Mouse (Mus musculus) effector memory CD4-positive, alpha-beta T cell, adult 5 months (primary cell): ENCODE data around the gene Col12a1. TPM values are rescaled to one million over a fixed set of nuclear protein-coding genes. Genes with fewer than 3 reads are reported as not detected.

ENCODE experiments used
- polyA plus RNA-seq: library from polyadenylated mRNA; unstranded; fragments of 100-300 nt; shearing (Covaris generic); gene quantifications from one replicate; pipeline ENCODE4 v1.2.1, GENCODE M21; 2017

Col12a1 gene
- 0.20 TPM for polyA plus RNA-seq

GRCm38 (mm10) chr9:79718481-79719370 is at the start of gene Col12a1:
Gene Col12a1 (minus strand): TSS chr9:79718831.

GRCm38 (mm10) chr9:79759385-79760005 is 40.9 kb upstream of the Col12a1 start, which contains the start of gene Cox7a2:
Gene Cox7a2 (minus strand): TSS chr9:79759878.

Other genes with a start within 250 kb of the Col12a1 start
- 210 TPM for gene Cox7a2, start 41.0 kb upstream of the Col12a1 start, polyA plus RNA-seq
- 148 TPM for gene Tmem30a, start 74.7 kb upstream of the Col12a1 start, polyA plus RNA-seq